26 mouse cellular contexts compared by ENCODE assay signal in genomic region chr6:40371031-40371430, GRCm38 (mm10).
"Had no signal": no experiment of that assay in that cellular context is flagged by ENCODE, and none has a peak within 500 bp of the region (broad histone marks: within the 10 kb centered on the region; RNA-seq: fewer than 3 reads in every experiment).

No protein-coding gene starts in this region.

- H3K9me3 ChIP-seq: heart, embryonic 10.5 days; heart, embryonic 12.5 days; hindbrain, embryonic 10.5 days; hindbrain, embryonic 12.5 days; intestine, embryonic 15.5 days; limb, embryonic 10.5 days; limb, embryonic 12.5 days; liver, embryonic 13.5 days had no signal

- DNase-seq: gastrocnemius, adult 2 months; gastrocnemius, postnatal 10 days; gastrocnemius, postnatal 25 days; heart, adult 18-20 months; heart, postnatal 10 days; heart, postnatal 4 days; kidney, adult 18-20 months; kidney, adult 8-10 months; kidney, postnatal 10 days; kidney, postnatal 25 days; liver; liver, embryonic 13.5 days had no signal

- H3K27ac ChIP-seq: gastrocnemius, adult 2 months; heart, embryonic 10.5 days; hindbrain, embryonic 10.5 days; hindbrain, embryonic 12.5 days; hindbrain, embryonic 14.5 days; intestine, embryonic 15.5 days; layer of hippocampus, adult 2 months; left cerebral cortex, adult 2 months; limb, embryonic 10.5 days; limb, embryonic 12.5 days; liver, embryonic 13.5 days had no signal

- H3K36me3 ChIP-seq: intestine, embryonic 15.5 days had no signal

- H3K4me1 ChIP-seq: hindbrain, embryonic 10.5 days; hindbrain, embryonic 12.5 days; intestine, embryonic 15.5 days; limb, embryonic 10.5 days; limb, embryonic 12.5 days; liver, embryonic 13.5 days had no signal

- H3K4me2 ChIP-seq: heart, embryonic 12.5 days; hindbrain, embryonic 12.5 days; hindbrain, embryonic 14.5 days; intestine, embryonic 15.5 days; limb, embryonic 12.5 days; liver, embryonic 11.5 days; liver, embryonic 13.5 days had no signal

- ATAC-seq: hindbrain, embryonic 16.5 days; inflammation-experienced regulatory T-cells, adult 6 months; intestine, embryonic 15.5 days; intestine, postnatal 0 days had no signal

- H3K4me3 ChIP-seq: gastrocnemius, adult 2 months; heart, embryonic 10.5 days; heart, embryonic 12.5 days; hindbrain, embryonic 10.5 days; hindbrain, embryonic 12.5 days; intestine, embryonic 15.5 days; layer of hippocampus, adult 2 months; left cerebral cortex, adult 2 months; limb, embryonic 10.5 days; limb, embryonic 12.5 days; liver, embryonic 13.5 days had no signal

- H3K9ac ChIP-seq: heart, embryonic 12.5 days; hindbrain, embryonic 12.5 days; hindbrain, embryonic 14.5 days; intestine, embryonic 15.5 days; limb, embryonic 12.5 days; liver, embryonic 13.5 days had no signal

- H3K27me3 ChIP-seq: heart, embryonic 12.5 days; hindbrain, embryonic 12.5 days; intestine, embryonic 15.5 days; limb, embryonic 12.5 days; liver, embryonic 13.5 days had no signal
